Mouse (Mus musculus) midbrain, embryonic 11.5 days (tissue): ENCODE data around the gene Wdr12. TPM values are rescaled to one million over a fixed set of nuclear protein-coding genes. Genes with fewer than 3 reads are reported as not detected.
A peak's percentile ranks its signal among the peaks of the same experiment; 100 is the strongest.

Experiments
- ATAC-seq: fragments of 200-750 bp; cut with Nextera tagmentation; 2 replicates; pipeline ENCODE4 v1.8.0; 2017; ENCODE audit warnings: moderate TSS enrichment, moderate library complexity; ENCODE audit not compliant: low FRiP score
- DNase-seq: peaks from one replicate; pipeline ENCODE4 v3.0.0; 2015; ENCODE audit warnings: low spot score; ENCODE audit errors: missing footprints
- H3K27ac ChIP-seq: fragments of 300-500 bp; sonication (generic); 2 replicates; pipeline ENCODE4 v1.5.1; 2014; ENCODE audit warnings: low read depth, low read length
- H3K27me3 ChIP-seq: fragments of 300-500 bp; sonication (generic); 2 replicates; pipeline ENCODE4 v1.6.1; 2014; ENCODE audit warnings: mild to moderate bottlenecking, low read length, moderate library complexity, mixed read lengths; ENCODE audit not compliant: control insufficient read depth, insufficient read depth
- H3K36me3 ChIP-seq: fragments of 300-500 bp; sonication (generic); 2 replicates; pipeline ENCODE4 v1.6.1; 2014; ENCODE audit warnings: mild to moderate bottlenecking, low read length, moderate library complexity, mixed read lengths; ENCODE audit not compliant: control insufficient read depth, insufficient read depth
- H3K4me1 ChIP-seq: fragments of 300-500 bp; sonication (generic); 2 replicates; pipeline ENCODE4 v1.6.1; 2014; ENCODE audit warnings: low read length; ENCODE audit not compliant: control insufficient read depth, insufficient read depth
- H3K4me2 ChIP-seq: fragments of 300-500 bp; sonication (generic); 2 replicates; pipeline ENCODE4 v1.6.1; 2014; ENCODE audit warnings: mild to moderate bottlenecking, moderate library complexity
- H3K4me3 ChIP-seq: fragments of 300-500 bp; sonication (generic); 2 replicates; pipeline ENCODE4 v1.5.1; 2014; ENCODE audit warnings: low read depth, low read length
- H3K9ac ChIP-seq: fragments of 300-500 bp; sonication (generic); 2 replicates; pipeline ENCODE4 v1.6.1; 2014; ENCODE audit warnings: low read length
- H3K9me3 ChIP-seq: fragments of 300-500 bp; sonication (generic); 2 replicates; pipeline ENCODE4 v1.6.1; 2016; ENCODE audit warnings: low read length; ENCODE audit not compliant: control insufficient read depth
- WGBS: fragments of 180-500 bp; shearing (Covaris S2); extraction: QIAGEN DNeasy Blood & Tissue Kit; methylation state at CpG from one replicate; pipeline ENCODE4 v1.1.7; 2014; 5-methylcytosine and 5-hydroxymethylcytosine counted together
- polyA plus RNA-seq: library from polyadenylated mRNA; unstranded; fragments of >200 nt; fragmentation: Nextera tagmentation; extraction: Ambion mirVana; gene quantifications from 2 replicates; pipeline ENCODE4 v1.2.1, GENCODE M21; 2014

The Wdr12 gene
- polyA plus RNA-seq, result 49.1 and 58.7 TPM in 2 replicates

DNA sequence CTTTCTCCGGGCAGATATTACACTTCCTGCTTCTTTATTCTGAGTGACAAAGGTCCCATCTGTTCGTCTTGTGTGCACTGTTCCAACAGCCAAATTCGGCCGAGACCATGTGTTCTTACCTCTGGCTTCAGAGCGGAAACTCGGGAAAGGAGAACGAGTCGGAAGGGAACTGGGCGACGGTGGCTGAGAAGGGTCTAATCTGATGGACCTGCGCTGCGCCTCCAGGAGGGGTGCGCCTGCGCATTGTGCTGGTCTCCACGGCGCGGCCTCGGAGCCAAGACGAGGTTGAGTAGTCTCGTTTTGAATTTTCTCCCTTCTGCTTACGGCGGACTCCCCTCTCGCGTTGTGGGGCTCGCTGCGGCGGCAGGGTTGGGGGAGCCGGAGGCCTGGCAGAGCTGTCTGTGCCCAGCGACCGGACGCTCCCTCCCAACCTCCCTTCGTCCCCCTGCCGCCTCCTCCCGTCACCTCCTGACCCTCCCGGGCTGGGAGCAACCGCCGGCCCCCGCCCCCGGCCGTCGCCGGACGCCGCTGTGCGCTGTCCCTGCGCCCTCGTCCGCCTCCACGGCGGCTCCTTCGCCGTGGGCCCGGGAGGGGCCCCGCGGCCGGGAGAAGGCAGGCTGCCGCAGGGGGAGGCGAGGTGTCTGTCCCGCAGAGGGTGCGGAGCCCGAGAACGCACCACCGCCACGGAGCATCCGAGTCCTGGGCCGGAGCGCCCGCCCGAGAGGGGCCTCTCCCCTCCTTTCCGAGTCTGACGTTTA lies at the start of gene Wdr12, which contains the start of gene Carf:
TSS of gene Wdr12 (minus strand) at position 622 of the 758 bp plus-strand sequence.
TSS of gene Carf (plus strand) at position 224 of the 758 bp plus-strand sequence.
- ATAC-seq (peak; percentile 97), DNase-seq (no peak)
- Histone ChIP-seq H3K36me3 (no peaks in the 10 kb centered on the region), H3K27me3 (no peaks in the 10 kb centered on the region), H3K27ac (peak within 1 kb of the TSS; percentile 95), H3K9ac (peak within 1 kb of the TSS; percentile 95), H3K4me2 (peak within 1 kb of the TSS; percentile 77), H3K4me1 (peaks cover 9% of the 10 kb centered on the region), H3K4me3 (peak within 1 kb of the TSS; percentile 88), H3K9me3 (no peaks in the 10 kb centered on the region)
- whole genome bisulfite sequencing, result under 1% methylated on average over 70 of the region's 71 CpGs

DNA sequence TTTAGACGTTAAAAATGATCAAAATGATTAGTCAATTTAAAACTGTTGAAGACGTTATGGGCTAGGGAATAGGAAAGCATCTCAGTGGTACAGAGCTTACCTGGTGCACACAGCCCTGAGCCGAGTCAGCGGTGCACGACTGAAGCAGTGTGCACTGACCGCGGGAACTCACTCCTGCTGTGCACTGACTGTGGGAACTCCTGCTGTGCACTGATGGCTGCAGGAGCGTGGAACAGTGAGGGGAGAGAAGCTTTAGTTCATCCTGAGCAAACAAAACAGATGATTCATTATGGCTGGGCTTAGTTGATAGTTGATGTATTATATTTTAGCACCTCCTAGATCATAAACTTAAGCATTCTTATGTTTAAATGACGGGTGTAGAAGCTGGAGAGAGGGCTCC lies 38.9 kb upstream of the Wdr12 start:
- Histone ChIP-seq H3K9me3 (no peaks in the 10 kb centered on the region), H3K36me3 (no peaks in the 10 kb centered on the region), H3K4me2 (no peak overlapping the region), H3K27ac (no peak overlapping the region), H3K27me3 (no peaks in the 10 kb centered on the region), H3K4me3 (no peak overlapping the region), H3K4me1 (no peaks in the 10 kb centered on the region), H3K9ac (no peak overlapping the region)
- DNase-seq (no peak), ATAC-seq (no peak)
- WGBS, result 42% methylated on average over 9 of the region's 9 CpGs

- Histone ChIP-seq H3K27ac (no peak overlapping the region), H3K4me3 (no peak overlapping the region), H3K27me3 (no peaks in the 10 kb centered on the region), H3K9ac (no peak overlapping the region), H3K9me3 (no peaks in the 10 kb centered on the region; the same call in 1 of the 2 replicates), H3K4me1 (no peaks in the 10 kb centered on the region), H3K4me2 (no peak overlapping the region), H3K36me3 (no peaks in the 10 kb centered on the region)
- 86% methylated on average over 7 of the region's 7 CpGs for WGBS
- DNase-seq, result no peak
- ATAC-seq, result no peak
Observed at GRCm38 (mm10) chr1:60117721-60118455, 19.4 kb upstream of the Wdr12 start.

DNA sequence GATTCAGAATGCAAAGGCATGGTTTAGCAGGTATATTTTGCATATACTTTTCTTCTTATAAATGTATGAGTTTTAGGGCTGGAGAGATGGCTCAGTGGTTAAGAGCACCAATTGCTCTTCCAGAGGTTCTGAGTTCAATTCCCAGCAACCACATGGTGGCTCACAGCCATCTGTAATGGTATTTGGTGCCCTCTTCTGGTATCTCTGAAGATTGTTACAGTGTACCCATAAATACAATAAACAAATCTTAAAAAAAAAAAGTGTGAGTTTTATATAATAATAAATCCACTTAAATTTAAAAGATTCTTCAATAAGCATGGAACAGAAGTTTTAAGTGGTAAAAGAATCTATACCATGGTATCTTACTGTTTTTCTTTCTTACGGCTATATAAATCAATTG lies 6.1 kb upstream of the Wdr12 start:
- ATAC-seq, result no peak
- Histone ChIP-seq H3K36me3 (no peaks in the 10 kb centered on the region), H3K4me1 (no peaks in the 10 kb centered on the region), H3K27me3 (no peaks in the 10 kb centered on the region), H3K4me3 (no peak overlapping the region), H3K4me2 (no peak overlapping the region), H3K9me3 (no peaks in the 10 kb centered on the region), H3K27ac (no peak overlapping the region), H3K9ac (no peak overlapping the region)
- 98% methylated on average over 1 of the region's 1 CpGs for WGBS
- no peak for DNase-seq

DNA sequence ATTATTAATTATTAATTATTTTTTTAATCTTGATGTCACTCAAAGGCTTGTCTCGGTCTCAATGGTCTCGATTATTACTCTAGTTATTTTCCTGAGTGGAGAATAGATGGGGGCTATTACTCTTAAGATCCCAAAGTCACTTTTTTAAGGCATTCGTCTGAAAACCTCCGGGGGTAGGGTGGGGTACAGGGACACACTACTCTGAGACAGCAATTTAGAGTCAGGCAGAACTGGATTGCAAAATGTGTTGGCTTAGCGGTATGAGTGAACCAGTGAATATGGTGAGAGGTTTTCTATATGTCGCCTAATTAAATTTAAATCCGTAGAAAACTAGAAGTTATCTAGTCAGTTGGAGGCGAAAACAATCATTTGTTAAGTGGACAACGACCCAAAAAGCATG lies 394 bp upstream of the Wdr12 start:
- Histone ChIP-seq H3K4me1 (peaks cover 9% of the 10 kb centered on the region), H3K36me3 (no peaks in the 10 kb centered on the region), H3K27ac (peak overlapping the region; percentile 95; the same call in 1 of the 2 replicates), H3K9me3 (no peaks in the 10 kb centered on the region), H3K4me2 (peak overlapping the region; percentile 57), H3K9ac (peak overlapping the region; percentile 95), H3K27me3 (no peaks in the 10 kb centered on the region), H3K4me3 (peak overlapping the region; percentile 88)
- 16% methylated on average over 9 of the region's 9 CpGs for WGBS
- ATAC-seq (no peak), DNase-seq (peak; percentile 86)

DNA sequence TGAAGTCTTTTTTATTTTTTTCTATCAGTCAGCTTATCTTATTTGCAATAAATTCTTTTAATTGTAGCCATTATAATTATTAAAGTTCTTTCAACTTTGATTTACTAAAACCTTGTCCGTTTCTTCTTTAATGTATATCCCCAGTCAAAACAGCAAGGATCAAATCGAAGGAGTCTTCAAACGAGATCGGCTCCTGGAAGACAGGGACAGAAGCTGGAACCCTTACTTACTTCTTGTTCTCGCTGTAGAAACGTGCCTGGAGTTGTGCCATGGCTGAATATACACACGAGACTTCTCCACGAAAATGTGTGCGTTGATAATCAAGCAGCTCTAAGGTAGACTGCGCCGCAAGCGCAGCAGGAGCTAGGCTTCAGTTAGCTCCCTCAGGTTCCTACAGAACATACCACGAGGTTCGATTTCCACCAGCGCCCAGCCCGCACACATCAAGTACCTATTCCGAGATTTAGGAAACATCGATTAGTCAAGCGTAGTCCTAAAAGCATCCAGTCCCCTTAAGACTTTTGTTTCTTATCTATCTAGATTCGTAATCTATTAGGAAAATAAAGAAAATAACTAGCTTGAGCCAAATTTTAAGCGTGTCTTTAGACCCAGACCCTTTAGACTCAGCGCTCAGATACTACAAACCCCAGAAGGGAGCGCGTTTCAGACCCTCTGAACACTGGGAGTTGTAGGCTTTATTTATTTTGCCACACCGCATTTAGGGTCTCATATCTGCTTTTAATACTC lies 995 bp downstream of the Wdr12 start:
- WGBS, result under 1% methylated on average over 25 of the region's 25 CpGs
- H3K4me1 ChIP-seq, result peaks cover 9% of the 10 kb centered on the region

GRCm38 (mm10) chr1:60096572-60097276 lies 1.7 kb downstream of the Wdr12 start:
- H3K4me2 ChIP-seq, result peak overlapping the region; percentile 77
- H3K9me3 ChIP-seq, result no peaks in the 10 kb centered on the region
- 12% methylated on average over 13 of the region's 13 CpGs for WGBS
- no peaks in the 10 kb centered on the region for H3K27me3 ChIP-seq
- no peak for ATAC-seq
- peak overlapping the region; percentile 88 for H3K4me3 ChIP-seq
- H3K9ac ChIP-seq, result peak overlapping the region; percentile 95
- peaks cover 9% of the 10 kb centered on the region for H3K4me1 ChIP-seq
- H3K27ac ChIP-seq, result no peak overlapping the region
- no peaks in the 10 kb centered on the region for H3K36me3 ChIP-seq
- DNase-seq, result peak; percentile 91

More for the DNA sequence above, 995 bp downstream of the Wdr12 start:
- peak; percentile 98 for DNase-seq
- Histone ChIP-seq H3K36me3 (no peaks in the 10 kb centered on the region), H3K27me3 (no peaks in the 10 kb centered on the region), H3K4me2 (peak overlapping the region; percentile 77), H3K9me3 (no peaks in the 10 kb centered on the region), H3K27ac (peak overlapping the region; percentile 95), H3K4me3 (peak overlapping the region; percentile 88), H3K9ac (peak overlapping the region; percentile 95)
- ATAC-seq, result peak; percentile 86

DNA sequence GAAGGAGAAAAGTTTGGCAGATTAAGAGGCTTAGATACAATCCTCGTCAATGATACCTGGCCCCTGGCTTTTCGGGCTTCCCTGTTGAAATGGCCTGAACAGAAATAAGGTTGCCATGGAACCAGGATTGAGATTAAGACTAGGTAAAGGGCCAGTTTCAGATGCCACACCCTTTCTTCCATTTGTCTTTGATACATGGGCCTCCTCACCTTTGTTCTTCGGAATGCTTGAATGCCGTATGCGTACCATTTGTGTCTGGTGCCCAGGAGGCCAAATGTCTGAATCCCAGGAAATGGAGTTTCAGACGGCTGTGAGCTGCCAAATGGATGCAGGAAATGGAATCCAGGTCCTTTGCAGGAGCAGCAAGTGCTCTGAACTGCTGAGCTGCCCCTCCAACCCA lies 22.0 kb downstream of the Wdr12 start:
- WGBS, result 89% methylated on average over 6 of the region's 6 CpGs
- H3K4me2 ChIP-seq, result no peak overlapping the region
- H3K27ac ChIP-seq, result no peak overlapping the region
- H3K9ac ChIP-seq, result no peak overlapping the region
- peak; percentile 19 for DNase-seq
- H3K27me3 ChIP-seq, result no peaks in the 10 kb centered on the region
- no peaks in the 10 kb centered on the region for H3K4me1 ChIP-seq
- H3K9me3 ChIP-seq, result no peaks in the 10 kb centered on the region
- no peak overlapping the region for H3K4me3 ChIP-seq
- H3K36me3 ChIP-seq, result peaks cover 2% of the 10 kb centered on the region; the same call in 1 of the 2 replicates
- ATAC-seq, result no peak
